Mouse (Mus musculus): ENCODE results near the gene Itgb7. TPM values are rescaled to one million over a fixed set of nuclear protein-coding genes. Genes with fewer than 3 reads are reported as not detected.

Gene Itgb7
- total RNA-seq, 2 experiments from 2014 or later, result 4.1 to 7.4 TPM

Other genes starting within 250 kb of the Itgb7 start
- 1 to 10 TPM in 1 of 2 experiments, under 1 TPM in 1; 0.70 to 1.1 TPM for gene Krt8, start 227.5 kb downstream of the Itgb7 start, total RNA-seq (2021)
- 1 to 10 TPM; 1.0 to 1.3 TPM for gene Krt18, start 203.8 kb downstream of the Itgb7 start, total RNA-seq (2021)
- 100 to 1,000 TPM; 197 to 252 TPM for gene Eif4b, start 158.2 kb downstream of the Itgb7 start, total RNA-seq (2021)
- 10 to 100 TPM; 76.9 to 89.5 TPM for gene Tns2, start 131.5 kb downstream of the Itgb7 start, total RNA-seq (2021)
- 10 to 100 TPM; 33.0 to 36.9 TPM for gene Spryd3, start 95.7 kb downstream of the Itgb7 start, total RNA-seq (2021)
- gene Igfbp6, start 87.6 kb downstream of the Itgb7 start, total RNA-seq (2021), result 10 to 100 TPM; 45.1 to 66.2 TPM
- gene Soat2, start 81.4 kb downstream of the Itgb7 start, total RNA-seq (2021), result under 1 TPM; 0.26 to 0.56 TPM
- gene Zfp740, start 28.7 kb downstream of the Itgb7 start, total RNA-seq (2021), result 10 to 100 TPM; 49.8 to 65.0 TPM
- 100 to 1,000 TPM in 1 of 2 experiments, 10 to 100 TPM in 1; 81.7 to 106 TPM for gene Csad, start 27.2 kb downstream of the Itgb7 start, total RNA-seq (2021)
- gene Rarg, start 25.6 kb upstream of the Itgb7 start, total RNA-seq (2021), result 10 to 100 TPM; 21.7 to 27.2 TPM
- gene Gm9918, start 38.6 kb upstream of the Itgb7 start, total RNA-seq (2021), result under 1 TPM in 1 of 2 experiments, not detected in 1; 0.13 TPM
- gene Mfsd5, start 47.5 kb upstream of the Itgb7 start, total RNA-seq (2021), result 10 to 100 TPM; 32.6 to 35.2 TPM
- gene Espl1, start 64.3 kb upstream of the Itgb7 start, total RNA-seq (2021), result 1 to 10 TPM; 1.3 to 1.9 TPM
- gene Pfdn5, start 94.2 kb upstream of the Itgb7 start, total RNA-seq (2021), result 100 to 1,000 TPM; 443 to 458 TPM
- gene Myg1, start 99.8 kb upstream of the Itgb7 start, total RNA-seq (2021), result 10 to 100 TPM; 48.9 to 54.7 TPM
- gene Aaas, start 118.8 kb upstream of the Itgb7 start, total RNA-seq (2021), result 10 to 100 TPM; 12.0 to 14.7 TPM
- under 1 TPM in 1 of 2 experiments, not detected in 1; 0.10 TPM for gene Sp7, start 135.2 kb upstream of the Itgb7 start, total RNA-seq (2021)
- 10 to 100 TPM; 61.1 to 62.1 TPM for gene Sp1, start 174.2 kb upstream of the Itgb7 start, total RNA-seq (2021)
- 1 to 10 TPM; 1.5 to 2.0 TPM for gene Amhr2, start 213.4 kb upstream of the Itgb7 start, total RNA-seq (2021)
- gene Prr13, start 227.1 kb upstream of the Itgb7 start, total RNA-seq (2021), result 100 to 1,000 TPM in 1 of 2 experiments, 10 to 100 TPM in 1; 86.2 to 148 TPM
- gene Pcbp2, start 238.6 kb upstream of the Itgb7 start, total RNA-seq (2021), result 100 to 1,000 TPM; 628 to 756 TPM